Mouse (Mus musculus) urinary bladder, adult 2 months (tissue): Measurements from ENCODE around the gene Pmel. TPM values are rescaled to one million over a fixed set of nuclear protein-coding genes. Genes with fewer than 3 reads are reported as not detected.

Experiments used
- DNase-seq: peaks from one replicate; pipeline ENCODE4 v3.0.0; 2022; ENCODE audit warnings: low spot score
- polyA plus RNA-seq: library from polyadenylated mRNA; depleted of rRNA; stranded (reverse); fragments of >200 nt; gene quantifications from 2 replicates; pipeline ENCODE4 v1.2.3, GENCODE M21; 2012; rRNA removed

Gene Pmel
- polyA plus RNA-seq: 0.72 and 0.95 TPM in 2 replicates

- DNase-seq: no peak
Measured at GRCm38 (mm10) chr10:128703895-128704294, at the start of gene Pmel. Gene Pmel, plus strand, starts transcription at chr10:128704195.

DNA sequence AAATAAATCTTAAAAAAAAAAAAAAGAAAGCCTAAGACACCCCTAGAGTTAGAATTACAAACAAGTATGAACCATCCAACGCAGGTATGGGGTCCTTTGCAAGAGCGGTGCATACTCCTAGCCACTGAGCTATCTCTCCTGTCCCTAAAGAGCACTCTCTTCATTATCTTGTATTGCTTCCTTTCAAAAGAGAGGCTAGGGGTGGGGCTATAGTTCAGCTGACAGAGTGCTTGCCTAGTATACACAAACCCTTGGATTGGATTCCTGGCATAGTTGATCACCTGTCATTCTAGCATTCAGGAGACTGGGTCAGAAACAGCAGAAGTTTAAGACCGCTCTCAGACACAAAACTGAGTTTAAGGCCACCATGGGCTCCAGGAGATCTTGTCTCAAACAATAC, 48.7 kb upstream of the Pmel start:
- DNase-seq: no peak

- no peak for DNase-seq
Measured at GRCm38 (mm10) chr10:128656731-128657130, 47.3 kb upstream of the Pmel start.

- no peak for DNase-seq
Measured at GRCm38 (mm10) chr10:128657844-128658243, 46.2 kb upstream of the Pmel start.

DNA sequence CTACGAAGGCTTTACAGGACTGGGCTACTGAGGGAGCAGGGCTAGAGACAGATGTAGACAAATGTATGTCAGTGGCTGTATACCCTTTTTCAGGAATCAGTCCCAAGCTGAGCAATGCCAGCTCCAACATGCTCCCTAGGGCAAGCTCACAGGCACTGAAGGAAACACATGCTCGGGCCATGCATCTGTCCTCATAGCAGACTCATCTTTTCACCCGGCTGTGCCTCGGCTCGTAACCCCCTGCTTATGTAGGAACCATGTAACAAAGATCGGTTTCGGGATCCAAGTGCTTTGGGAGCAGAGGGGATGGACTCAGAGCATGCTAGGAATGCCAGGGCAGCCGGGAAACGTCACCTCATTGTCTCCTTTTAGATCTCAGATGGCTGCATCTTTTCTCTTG, 44.5 kb upstream of the Pmel start:
- DNase-seq: no peak

DNA sequence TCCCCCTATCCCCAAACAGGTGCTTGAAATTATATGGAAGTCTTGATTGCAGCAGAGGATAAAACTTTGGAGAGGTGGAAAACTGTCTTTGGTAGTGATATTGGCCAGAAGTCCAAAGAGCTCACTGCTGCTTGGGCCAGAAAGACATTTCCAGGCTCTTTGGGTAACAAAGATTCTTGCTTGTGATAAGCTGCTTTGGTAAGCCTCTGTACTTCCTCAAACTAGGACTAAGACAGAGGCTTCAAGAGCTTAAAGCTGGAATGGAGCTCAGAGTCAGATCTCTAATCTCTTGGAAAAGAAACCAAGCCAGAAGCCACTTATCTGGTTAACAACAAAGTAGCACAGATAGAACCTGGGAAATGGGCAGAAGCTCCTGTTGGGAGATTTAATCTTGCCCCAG, 41.5 kb upstream of the Pmel start:
- no peak for DNase-seq

DNA sequence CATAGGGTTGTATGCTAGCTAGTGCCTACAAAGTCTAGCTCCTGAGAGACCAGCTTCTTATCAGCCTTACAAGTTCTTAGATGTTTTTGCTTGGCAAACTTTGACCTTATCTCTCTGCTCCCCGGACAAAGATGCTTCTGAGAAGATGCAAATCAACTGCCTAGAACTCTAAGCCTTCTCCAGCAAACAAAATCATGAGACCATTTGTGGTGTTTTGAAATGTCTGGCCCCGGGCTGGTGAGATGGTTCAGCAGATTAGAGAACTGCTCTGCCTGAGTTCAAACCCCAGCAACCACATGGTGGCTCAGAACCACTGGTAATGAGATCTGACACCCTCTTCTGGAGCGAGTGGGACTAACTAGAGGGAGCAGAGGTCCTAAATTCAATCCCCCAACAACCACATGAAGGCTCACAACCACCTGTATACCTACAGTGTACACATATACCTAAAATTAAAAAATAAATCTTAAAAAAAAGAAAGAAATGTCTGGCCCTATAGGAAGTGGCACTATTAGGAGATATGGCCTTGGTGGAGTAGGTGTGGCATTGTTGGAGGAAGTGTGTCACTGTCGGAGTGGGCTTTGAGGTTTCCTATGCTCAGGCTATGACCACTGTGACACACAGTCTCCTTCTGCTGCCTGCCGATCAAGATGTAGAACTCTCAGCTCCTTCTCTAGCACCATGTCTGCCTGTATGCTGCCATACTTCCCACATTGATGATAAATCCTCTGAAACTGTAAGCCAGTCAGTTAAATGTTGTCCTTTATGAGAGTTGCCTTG, 40.4 kb upstream of the Pmel start:
- no peak for DNase-seq

DNA sequence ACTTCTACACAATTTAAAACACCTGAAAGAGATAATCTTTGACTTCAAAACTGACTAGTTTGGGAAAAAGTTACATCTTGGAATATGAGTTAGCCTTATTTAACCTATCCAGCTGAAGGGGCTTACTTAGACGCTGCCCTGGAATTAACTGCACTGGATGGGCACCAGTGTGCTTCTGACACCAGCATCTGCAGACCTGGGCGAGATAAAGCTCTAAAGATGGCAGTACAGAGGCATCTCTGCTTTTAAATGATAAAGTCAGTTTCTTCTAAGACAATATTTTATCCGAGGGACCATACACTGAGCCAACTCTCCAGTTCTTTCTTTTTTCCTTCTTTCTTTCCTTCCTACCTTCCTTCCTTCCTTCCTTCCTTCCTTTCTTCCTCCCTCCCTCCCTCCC, 39.2 kb upstream of the Pmel start:
- no peak for DNase-seq

DNA sequence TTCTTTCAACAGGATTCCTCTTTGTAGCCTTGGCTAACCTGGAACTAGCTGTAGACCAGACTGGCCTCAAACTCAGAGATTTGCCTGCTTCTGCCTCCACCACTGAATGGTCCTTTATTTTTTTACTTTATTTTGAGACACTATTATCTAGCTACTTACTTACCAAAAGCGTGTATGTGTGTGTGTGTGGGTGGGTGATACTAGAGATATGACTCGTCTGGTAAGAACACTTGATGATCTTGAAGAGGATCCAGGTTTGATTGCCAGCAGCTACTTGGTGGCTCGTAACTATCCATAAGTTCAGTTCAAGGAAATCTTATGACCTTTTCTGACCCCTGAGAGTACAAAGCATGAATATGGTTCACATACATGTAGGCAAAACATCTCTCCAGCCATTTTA, 38.7 kb upstream of the Pmel start:
- DNase-seq: no peak

GRCm38 (mm10) chr10:128665806-128666205, 38.2 kb upstream of the Pmel start:
- no peak for DNase-seq

DNA sequence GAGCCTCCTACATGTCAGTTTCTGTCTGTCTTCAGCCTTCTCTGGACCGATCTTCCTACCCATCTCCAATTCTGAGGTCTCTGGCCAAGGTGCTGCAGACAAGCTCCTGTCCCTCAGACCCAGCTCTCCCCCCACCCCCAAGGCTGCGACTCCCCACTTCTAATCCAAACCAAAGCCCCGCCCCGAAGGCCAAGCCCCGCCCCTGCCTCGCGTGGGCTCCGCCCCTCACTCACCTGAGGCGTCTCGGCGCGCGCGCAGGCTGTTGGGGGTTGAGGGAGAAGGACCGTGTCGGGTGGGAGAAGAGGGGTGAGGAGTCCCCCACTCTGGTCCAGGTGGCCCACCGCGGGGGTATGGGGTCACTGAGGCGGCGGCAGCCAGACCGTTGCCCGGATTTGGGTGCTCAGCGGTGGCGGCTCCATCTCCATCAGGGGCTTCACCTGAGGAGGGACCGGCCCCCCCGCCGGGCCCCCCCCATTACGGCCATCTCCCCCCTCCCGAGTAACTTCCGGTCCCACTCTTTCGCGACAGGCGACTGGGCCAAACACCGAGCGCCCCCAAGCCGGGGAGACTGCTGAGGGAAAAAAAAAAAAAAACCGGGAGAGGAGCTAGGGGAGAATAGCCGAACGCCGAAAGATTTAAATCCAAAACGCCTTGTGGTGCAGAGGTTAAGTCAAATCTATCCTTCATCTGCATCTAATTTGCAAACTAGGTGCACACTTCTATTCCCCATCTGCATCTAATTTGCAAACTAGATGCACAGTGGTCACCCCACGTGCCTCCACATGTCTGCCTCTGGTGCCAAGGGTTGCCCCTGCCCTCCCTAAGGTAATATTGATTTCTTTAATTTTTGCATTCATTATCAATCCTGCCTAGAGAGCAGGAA, 35.0 kb upstream of the Pmel start:
- peak; percentile 42 for DNase-seq

GRCm38 (mm10) chr10:128671148-128671547, 32.8 kb upstream of the Pmel start:
- no peak for DNase-seq

GRCm38 (mm10) chr10:128673763-128674468, 30.1 kb upstream of the Pmel start, which contains the start of gene Suox:
Gene Suox, minus strand, starts transcription at chr10:128674073.
- peak; percentile 80 for DNase-seq

DNA sequence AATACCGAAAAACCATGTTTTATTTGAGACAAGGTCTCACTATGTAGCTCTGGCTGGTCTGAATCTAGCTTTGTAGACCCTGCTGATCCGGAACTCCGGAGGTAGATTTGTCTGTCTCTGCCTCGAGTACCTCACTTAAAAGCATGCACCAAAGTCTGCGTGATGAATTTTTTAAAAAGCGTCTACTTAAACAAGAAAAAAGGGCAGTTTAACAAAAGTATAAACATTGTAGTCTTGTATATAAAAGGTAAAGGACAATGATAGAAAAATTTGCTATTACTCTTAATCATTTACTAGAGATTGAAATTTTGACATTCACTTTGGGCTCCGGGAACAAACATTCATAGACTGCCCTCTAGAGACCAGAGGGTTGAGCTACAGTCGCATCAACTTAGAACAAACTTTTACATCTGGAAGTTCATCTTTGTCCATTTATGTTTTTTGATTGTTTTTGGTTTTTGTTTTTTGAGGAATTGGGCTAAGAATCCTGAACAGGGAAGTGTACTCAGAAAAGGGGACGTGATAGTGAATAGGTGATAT, 29.5 kb upstream of the Pmel start:
- no peak for DNase-seq

GRCm38 (mm10) chr10:128695411-128695991, 8.5 kb upstream of the Pmel start:
- no peak for DNase-seq

- DNase-seq: peak; percentile 94
Measured at GRCm38 (mm10) chr10:128695992-128696807, 7.8 kb upstream of the Pmel start, which contains the start of gene Rab5b. Gene Rab5b, minus strand, starts transcription at chr10:128696264.

DNA sequence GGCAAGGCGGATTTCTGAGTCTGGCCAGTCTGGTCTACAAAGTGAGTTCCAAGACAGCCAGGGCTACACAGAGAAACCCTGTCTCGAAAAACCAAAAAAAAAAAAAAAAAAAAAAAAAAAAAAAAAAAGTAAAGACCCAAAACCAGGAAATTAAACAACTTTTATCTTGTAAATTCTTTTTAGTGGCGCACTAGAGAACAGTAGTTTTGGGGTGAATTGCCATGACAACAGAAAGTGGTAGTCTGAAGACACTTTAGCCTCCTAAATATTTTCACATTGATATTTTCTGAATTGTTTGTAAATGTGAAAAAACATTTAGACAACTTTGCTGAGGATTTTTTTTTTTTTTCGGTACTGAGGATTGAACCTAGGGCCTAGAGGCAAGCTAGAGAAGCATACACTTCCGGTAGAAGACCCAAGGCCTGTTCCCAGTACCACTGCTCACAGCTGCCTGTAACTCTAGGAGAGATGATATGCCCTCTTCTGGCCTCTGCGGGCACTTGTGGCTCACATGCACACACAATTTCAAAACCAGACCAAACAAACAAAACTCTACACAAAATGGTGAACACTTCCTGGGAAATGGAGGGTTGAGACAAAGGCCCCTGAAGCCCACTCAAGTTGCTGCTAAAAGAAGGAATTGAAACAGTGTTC, 6.8 kb upstream of the Pmel start:
- DNase-seq: no peak

DNA sequence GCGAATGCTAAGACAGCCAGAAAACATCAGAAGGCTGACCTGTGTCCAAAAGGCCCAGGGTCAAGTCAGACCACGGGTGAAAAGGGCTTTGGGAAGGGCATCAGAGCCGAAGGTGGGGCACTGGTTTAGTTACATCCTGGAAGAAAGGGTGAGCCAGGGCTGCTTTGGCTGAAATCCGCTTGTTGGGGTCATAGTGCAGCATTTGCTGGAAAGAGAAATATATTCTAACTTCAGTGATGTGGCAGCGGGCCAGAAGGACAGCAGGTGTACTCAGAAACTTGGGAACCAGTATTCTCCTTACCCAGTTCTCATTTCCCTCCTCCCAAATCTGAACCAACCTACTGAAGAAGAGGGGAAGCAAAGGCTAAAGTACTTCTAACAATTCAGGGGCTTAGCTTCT, 5.0 kb upstream of the Pmel start:
- no peak for DNase-seq

DNA sequence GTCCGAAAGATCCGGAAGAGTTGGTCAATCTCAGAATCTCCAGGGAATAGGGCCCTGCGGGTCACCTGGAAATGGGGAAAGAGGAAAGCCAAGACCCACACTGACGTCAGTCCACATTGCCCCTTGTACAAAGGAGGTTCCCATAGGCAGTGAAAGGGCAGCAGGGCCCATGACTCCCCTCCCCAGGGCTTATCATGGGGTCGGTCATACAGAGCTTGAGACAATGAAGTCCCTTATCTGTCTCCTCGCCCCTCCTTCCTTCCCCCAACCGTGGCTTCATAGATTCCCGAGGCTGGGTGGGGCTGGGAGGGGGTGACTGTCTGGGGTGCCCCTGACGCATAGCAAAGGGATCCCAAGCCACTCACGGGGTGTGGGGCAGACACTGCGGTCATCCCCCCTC, 4.4 kb upstream of the Pmel start:
- no peak for DNase-seq

GRCm38 (mm10) chr10:128700712-128701111, 3.3 kb upstream of the Pmel start:
- DNase-seq: no peak
